Mouse (Mus musculus) hindbrain, postnatal 0 days (tissue): ENCODE data around the gene Ovol3. TPM values are rescaled to one million over a fixed set of nuclear protein-coding genes. Genes with fewer than 3 reads are reported as not detected.

Source experiments
- ATAC-seq: fragments of 200-750 bp; cut with Nextera tagmentation; 2 replicates; pipeline ENCODE4 v1.8.0; 2017; ENCODE audit warnings: mild to moderate bottlenecking, moderate TSS enrichment, moderate library complexity
- DNase-seq: peaks from one replicate; pipeline ENCODE4 v3.0.0-alpha.2; 2015; ENCODE audit warnings: low spot score
- H3K27ac ChIP-seq: fragments of 300-500 bp; sonication (generic); 2 replicates; pipeline ENCODE4 v1.5.1; 2014; ENCODE audit warnings: mild to moderate bottlenecking
- H3K27me3 ChIP-seq: fragments of 300-500 bp; sonication (generic); 2 replicates; pipeline ENCODE4 v1.6.1; 2014; ENCODE audit warnings: low read length, mixed read lengths; ENCODE audit not compliant: insufficient read depth
- H3K36me3 ChIP-seq: fragments of 300-500 bp; sonication (generic); 2 replicates; pipeline ENCODE4 v1.6.1; 2014; ENCODE audit warnings: low read length, mixed read lengths; ENCODE audit not compliant: insufficient read depth
- H3K4me1 ChIP-seq: fragments of 300-500 bp; sonication (generic); 2 replicates; pipeline ENCODE4 v1.6.1; 2014; ENCODE audit warnings: antibody characterized with exemption, low read length, mixed read lengths; ENCODE audit not compliant: insufficient read depth
- H3K4me2 ChIP-seq: fragments of 300-500 bp; sonication (generic); 2 replicates; pipeline ENCODE4 v1.6.1; 2014; ENCODE audit warnings: low read depth, mild to moderate bottlenecking, low read length, moderate library complexity, mixed read lengths
- H3K4me3 ChIP-seq: fragments of 300-500 bp; sonication (generic); 2 replicates; pipeline ENCODE4 v1.5.1; 2014; ENCODE audit warnings: low read length
- H3K9ac ChIP-seq: fragments of 300-500 bp; sonication (generic); replicated peaks from 2 replicates; pipeline ENCODE4 v1.6.1; 2014; ENCODE audit warnings: mild to moderate bottlenecking, low read length, moderate library complexity, mixed read lengths
- H3K9me3 ChIP-seq: fragments of 300-500 bp; sonication (generic); 2 replicates; pipeline ENCODE4 v1.6.1; 2016; ENCODE audit warnings: low read length, mixed read lengths
- CTCF ChIP-seq: IDR thresholded peaks from 2 replicates; pipeline ENCODE4 v1.5.1; 2016; ENCODE audit warnings: antibody characterized with exemption, control low read depth, low read depth
- WGBS: fragments of 180-500 bp; shearing (Covaris S2); extraction: QIAGEN DNeasy Blood & Tissue Kit; methylation state at CpG from one replicate; pipeline ENCODE4 v1.1.7; 2014; 5-methylcytosine and 5-hydroxymethylcytosine counted together
- polyA plus RNA-seq: library from polyadenylated mRNA; unstranded; fragments of >200 nt; fragmentation: Nextera tagmentation; extraction: Ambion mirVana; gene quantifications from 2 replicates; pipeline ENCODE4 v1.2.1, GENCODE M21; 2015
- total RNA-seq: library from RNA; depleted of rRNA; stranded (reverse); fragments of >200 nt; gene quantifications from 2 replicates; pipeline ENCODE4 v1.2.3, GENCODE M21; 2014

Gene Ovol3
- total and polyA plus RNA-seq, 2 experiments from 2014 or later, result not detected

- Histone ChIP-seq H3K27me3 (no peaks in the 10 kb centered on the region), H3K9ac (no peak overlapping the region), H3K9me3 (no peaks in the 10 kb centered on the region), H3K4me1 (no peaks in the 10 kb centered on the region), H3K4me3 (no peak overlapping the region), H3K36me3 (no peaks in the 10 kb centered on the region), H3K27ac (no peak overlapping the region), H3K4me2 (no peak overlapping the region)
- DNase-seq (no peak), ATAC-seq (no peak)
- TF ChIP-seq CTCF, result no peak
- WGBS, result 67% methylated on average over 2 of the region's 2 CpGs
Measured at GRCm38 (mm10) chr7:30278911-30279310, 43.4 kb upstream of the Ovol3 start.

- no peak for TF ChIP-seq CTCF
- ATAC-seq (no peak), DNase-seq (no peak)
- H3K4me2 ChIP-seq, result no peak overlapping the region
- H3K27ac ChIP-seq, result no peak overlapping the region
- 88% methylated on average over 6 of the region's 6 CpGs for WGBS
- no peaks in the 10 kb centered on the region for H3K27me3 ChIP-seq
- H3K4me1 ChIP-seq, result no peaks in the 10 kb centered on the region
- 0 out of 2 replicates have a peak, but pooled peaks cover 4% of the 10 kb centered on the region for H3K36me3 ChIP-seq
- H3K9me3 ChIP-seq, result no peaks in the 10 kb centered on the region
- no peak overlapping the region for H3K4me3 ChIP-seq
- no peak overlapping the region for H3K9ac ChIP-seq
Measured at GRCm38 (mm10) chr7:30274383-30274782, 38.9 kb upstream of the Ovol3 start.

GRCm38 (mm10) chr7:30269641-30270040 is 34.1 kb upstream of the Ovol3 start:
- TF ChIP-seq CTCF, result no peak
- no peak overlapping the region for H3K9ac ChIP-seq
- WGBS, result 79% methylated on average over 4 of the region's 4 CpGs
- no peak overlapping the region for H3K4me2 ChIP-seq
- DNase-seq, result no peak
- no peaks in the 10 kb centered on the region for H3K9me3 ChIP-seq
- H3K36me3 ChIP-seq, result 0 out of 2 replicates have a peak, but pooled peaks cover 4% of the 10 kb centered on the region
- no peaks in the 10 kb centered on the region for H3K27me3 ChIP-seq
- no peaks in the 10 kb centered on the region for H3K4me1 ChIP-seq
- no peak for ATAC-seq
- no peak overlapping the region for H3K4me3 ChIP-seq
- H3K27ac ChIP-seq, result no peak overlapping the region

- Histone ChIP-seq H3K4me3 (no peak overlapping the region), H3K9ac (no peak overlapping the region), H3K27me3 (no peaks in the 10 kb centered on the region), H3K36me3 (0 out of 2 replicates have a peak, but pooled peaks cover 4% of the 10 kb centered on the region), H3K27ac (no peak overlapping the region), H3K4me1 (no peaks in the 10 kb centered on the region), H3K9me3 (no peaks in the 10 kb centered on the region), H3K4me2 (no peak overlapping the region)
- ATAC-seq, result no peak
- TF ChIP-seq CTCF, result no peak
- 81% methylated on average over 3 of the region's 3 CpGs for WGBS
- no peak for DNase-seq
Measured at GRCm38 (mm10) chr7:30266780-30267179, 31.3 kb upstream of the Ovol3 start.

GRCm38 (mm10) chr7:30265935-30266334 is 30.4 kb upstream of the Ovol3 start:
- no peaks in the 10 kb centered on the region for H3K27me3 ChIP-seq
- no peaks in the 10 kb centered on the region for H3K4me1 ChIP-seq
- TF ChIP-seq CTCF, result no peak
- H3K27ac ChIP-seq, result no peak overlapping the region
- H3K36me3 ChIP-seq, result no peaks in the 10 kb centered on the region
- WGBS, result 94% methylated on average over 7 of the region's 7 CpGs
- no peak overlapping the region for H3K9ac ChIP-seq
- no peak for ATAC-seq
- H3K9me3 ChIP-seq, result no peaks in the 10 kb centered on the region
- no peak overlapping the region for H3K4me3 ChIP-seq
- no peak for DNase-seq
- no peak overlapping the region for H3K4me2 ChIP-seq

GRCm38 (mm10) chr7:30265531-30265930 is 30.0 kb upstream of the Ovol3 start:
- no peaks in the 10 kb centered on the region for H3K27me3 ChIP-seq
- no peaks in the 10 kb centered on the region for H3K36me3 ChIP-seq
- no peak overlapping the region for H3K27ac ChIP-seq
- H3K4me2 ChIP-seq, result no peak overlapping the region
- no peaks in the 10 kb centered on the region for H3K9me3 ChIP-seq
- no peak overlapping the region for H3K4me3 ChIP-seq
- no peak overlapping the region for H3K9ac ChIP-seq
- no peak for TF ChIP-seq CTCF
- H3K4me1 ChIP-seq, result no peaks in the 10 kb centered on the region
- ATAC-seq, result no peak
- DNase-seq, result no peak
- 95% methylated on average over 5 of the region's 5 CpGs for WGBS

GRCm38 (mm10) chr7:30265041-30265440 is 29.5 kb upstream of the Ovol3 start:
- Histone ChIP-seq H3K27ac (no peak overlapping the region), H3K4me1 (no peaks in the 10 kb centered on the region), H3K36me3 (no peaks in the 10 kb centered on the region), H3K4me2 (no peak overlapping the region), H3K9ac (no peak overlapping the region), H3K9me3 (no peaks in the 10 kb centered on the region), H3K4me3 (no peak overlapping the region), H3K27me3 (no peaks in the 10 kb centered on the region)
- no peak for DNase-seq
- WGBS, result 76% methylated on average over 2 of the region's 2 CpGs
- TF ChIP-seq CTCF, result no peak
- ATAC-seq, result no peak
